Mouse (Mus musculus): ENCODE results near the gene Zfp810. TPM values are rescaled to one million over a fixed set of nuclear protein-coding genes. Genes with fewer than 3 reads are reported as not detected.

The Zfp810 gene
- polyA plus RNA-seq (2014; fragmentation: Illumina TruSeq; extraction: RNeasy Lipid Tissue Mini Kit (QIAGEN cat#74804); ENCODE audit: low read depth, low replicate concordance) = 13.2 TPM

DNA sequence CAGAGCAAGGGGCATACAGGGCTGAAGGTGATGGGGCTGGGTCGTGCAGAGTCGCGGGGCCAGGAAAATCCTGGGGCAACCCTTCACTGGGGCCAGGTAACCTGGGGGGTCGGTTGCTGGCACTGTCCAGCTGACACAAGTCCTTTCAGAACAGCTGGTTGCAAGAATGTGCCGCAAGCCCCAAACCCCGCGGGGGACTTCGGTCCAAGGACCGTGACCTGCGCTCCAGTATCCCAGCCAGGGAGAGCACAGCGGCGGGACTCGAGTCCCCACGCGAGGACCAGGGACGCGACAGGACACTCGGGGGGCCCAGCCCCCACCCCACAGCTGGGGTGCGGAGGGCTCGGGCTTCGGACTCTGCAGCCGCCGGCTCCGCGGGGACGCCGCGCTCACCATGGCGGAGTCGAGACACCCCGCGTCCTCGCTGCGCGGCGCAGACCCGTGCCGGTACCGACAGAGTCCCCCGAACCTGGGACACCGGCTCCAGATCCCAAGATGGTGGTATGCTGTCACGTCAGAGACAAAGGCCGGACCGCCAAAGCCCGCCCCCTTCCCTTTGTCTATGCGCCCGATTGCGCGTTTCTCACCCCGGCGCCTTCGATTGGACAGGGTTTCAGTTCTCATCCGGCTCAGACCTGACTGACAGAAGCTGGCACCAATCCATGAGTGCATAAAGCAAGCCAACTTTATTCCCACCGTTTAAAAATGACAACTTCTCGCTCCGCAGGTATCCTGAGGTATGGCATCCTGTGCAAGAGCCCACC, at the start of gene Zfp810:
Zfp810 (minus strand) TSS at position 493 of the 764 bp plus-strand sequence.

DNA sequence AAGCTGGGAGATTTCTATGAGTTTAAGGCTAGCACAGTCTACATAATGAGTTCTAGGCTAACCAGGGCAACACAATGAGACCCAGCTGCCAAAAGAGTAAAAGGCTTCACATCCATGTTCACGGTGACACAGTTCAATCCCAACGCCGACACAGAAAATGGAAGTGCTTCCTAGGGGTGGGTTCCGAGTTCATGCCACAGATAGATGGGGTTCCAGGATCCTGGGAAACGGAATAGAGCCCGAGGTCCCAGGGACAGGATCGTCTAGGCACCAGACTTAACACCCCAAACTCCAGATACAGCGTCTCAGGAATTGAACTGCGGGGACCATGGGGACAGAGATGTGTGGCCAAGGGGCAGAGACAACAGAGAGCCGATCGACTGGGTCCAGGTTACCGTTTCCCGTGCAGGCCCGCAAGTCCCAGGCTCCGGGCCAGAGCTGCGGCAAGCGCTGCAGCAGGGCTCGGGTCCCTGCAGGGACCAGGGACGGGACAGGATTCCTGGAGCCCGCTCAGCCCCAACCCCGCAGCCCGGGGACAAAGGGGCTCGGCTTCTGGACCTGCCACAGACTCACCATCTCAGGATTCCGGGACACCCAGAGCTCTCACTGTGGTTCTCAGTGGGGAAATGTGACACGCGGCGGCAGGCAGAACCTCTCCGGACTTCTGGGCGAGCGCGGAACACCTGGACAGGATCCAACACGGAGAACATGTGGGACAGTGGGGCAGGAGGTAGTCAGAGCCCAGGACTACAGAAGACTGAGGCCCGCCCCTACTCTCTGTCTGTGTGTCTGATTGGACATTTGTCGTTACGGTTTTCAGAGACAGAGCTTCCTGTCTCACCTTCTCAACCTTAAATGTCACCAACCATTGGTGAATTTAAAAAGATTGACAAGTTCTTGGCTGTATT, 48.0 kb downstream of the Zfp810 start, which contains the start of gene Zfp599:
Zfp599 (minus strand) TSS at position 712 of the 908 bp plus-strand sequence.

Other genes starting within 250 kb of the Zfp810 start
- gene Gm49318, start 236.4 kb downstream of the Zfp810 start, polyA plus RNA-seq (2014; fragmentation: Illumina TruSeq; extraction: RNeasy Lipid Tissue Mini Kit (QIAGEN cat#74804); ENCODE audit: low read depth, low replicate concordance) = not detected
- gene Zfp653, start 236.3 kb downstream of the Zfp810 start, polyA plus RNA-seq (2014; fragmentation: Illumina TruSeq; extraction: RNeasy Lipid Tissue Mini Kit (QIAGEN cat#74804); ENCODE audit: low read depth, low replicate concordance) = 7.2 TPM
- 26.5 TPM for gene Ecsit, start 222.2 kb downstream of the Zfp810 start, polyA plus RNA-seq (2014; fragmentation: Illumina TruSeq; extraction: RNeasy Lipid Tissue Mini Kit (QIAGEN cat#74804); ENCODE audit: low read depth, low replicate concordance)
- 56.7 TPM for gene Cnn1, start 208.4 kb downstream of the Zfp810 start, polyA plus RNA-seq (2014; fragmentation: Illumina TruSeq; extraction: RNeasy Lipid Tissue Mini Kit (QIAGEN cat#74804); ENCODE audit: low read depth, low replicate concordance)
- 111 TPM for gene Elof1, start 190.5 kb downstream of the Zfp810 start, polyA plus RNA-seq (2014; fragmentation: Illumina TruSeq; extraction: RNeasy Lipid Tissue Mini Kit (QIAGEN cat#74804); ENCODE audit: low read depth, low replicate concordance)
- gene Acp5, start 171.9 kb downstream of the Zfp810 start, polyA plus RNA-seq (2014; fragmentation: Illumina TruSeq; extraction: RNeasy Lipid Tissue Mini Kit (QIAGEN cat#74804); ENCODE audit: low read depth, low replicate concordance) = 206 TPM
- 59.1 TPM for gene Pigyl, start 150.8 kb downstream of the Zfp810 start, polyA plus RNA-seq (2014; fragmentation: Illumina TruSeq; extraction: RNeasy Lipid Tissue Mini Kit (QIAGEN cat#74804); ENCODE audit: low read depth, low replicate concordance)
- gene Zfp872, start 119.6 kb downstream of the Zfp810 start, polyA plus RNA-seq (2014; fragmentation: Illumina TruSeq; extraction: RNeasy Lipid Tissue Mini Kit (QIAGEN cat#74804); ENCODE audit: low read depth, low replicate concordance) = 3.3 TPM
- 40.6 TPM for gene Zfp809, start 81.9 kb downstream of the Zfp810 start, polyA plus RNA-seq (2014; fragmentation: Illumina TruSeq; extraction: RNeasy Lipid Tissue Mini Kit (QIAGEN cat#74804); ENCODE audit: low read depth, low replicate concordance)
- 0.55 TPM for gene Zfp599, start 47.8 kb downstream of the Zfp810 start, polyA plus RNA-seq (2014; fragmentation: Illumina TruSeq; extraction: RNeasy Lipid Tissue Mini Kit (QIAGEN cat#74804); ENCODE audit: low read depth, low replicate concordance)
- 8.1 TPM for gene Anln, start 81.5 kb upstream of the Zfp810 start, polyA plus RNA-seq (2014; fragmentation: Illumina TruSeq; extraction: RNeasy Lipid Tissue Mini Kit (QIAGEN cat#74804); ENCODE audit: low read depth, low replicate concordance)
- gene 9530077C05Rik, start 103.9 kb upstream of the Zfp810 start, polyA plus RNA-seq (2014; fragmentation: Illumina TruSeq; extraction: RNeasy Lipid Tissue Mini Kit (QIAGEN cat#74804); ENCODE audit: low read depth, low replicate concordance) = 5.6 TPM
- not detected for gene Gm17545, start 146.6 kb upstream of the Zfp810 start, polyA plus RNA-seq (2014; fragmentation: Illumina TruSeq; extraction: RNeasy Lipid Tissue Mini Kit (QIAGEN cat#74804); ENCODE audit: low read depth, low replicate concordance)
- 44.5 TPM for gene Rp9, start 162.1 kb upstream of the Zfp810 start, polyA plus RNA-seq (2014; fragmentation: Illumina TruSeq; extraction: RNeasy Lipid Tissue Mini Kit (QIAGEN cat#74804); ENCODE audit: low read depth, low replicate concordance)
- gene Bbs9, start 168.1 kb upstream of the Zfp810 start, polyA plus RNA-seq (2014; fragmentation: Illumina TruSeq; extraction: RNeasy Lipid Tissue Mini Kit (QIAGEN cat#74804); ENCODE audit: low read depth, low replicate concordance) = 10.1 TPM

Data from adipose tissue, adult 10 weeks (tissue).